Mouse (Mus musculus) lung, postnatal 36 days (tissue): ENCODE data around the gene Fabp2.

ENCODE experiments used
- DNase-seq: peaks from one replicate; pipeline ENCODE4 v3.0.0; 2022; ENCODE audit warnings: mixed read lengths

Fabp2 gene

DNA sequence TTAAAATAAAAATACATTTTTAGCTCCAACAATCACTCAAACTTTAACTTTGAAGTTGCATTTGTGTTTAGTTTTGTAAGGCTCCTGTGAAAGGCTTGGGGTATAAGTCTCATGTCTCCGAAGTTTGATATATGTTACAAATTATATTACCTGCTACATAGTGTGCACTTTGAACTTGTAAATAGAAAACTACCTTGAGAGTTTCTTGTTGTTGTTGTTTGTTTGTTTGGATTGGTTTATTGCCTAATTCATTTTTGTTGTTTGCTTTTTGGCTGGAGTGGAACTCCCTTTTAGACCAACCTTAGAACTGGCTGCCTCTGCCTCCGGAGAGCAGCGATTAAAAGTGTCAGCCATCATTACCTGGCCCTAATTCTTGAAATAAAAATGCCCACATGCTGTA lies at the start of gene Fabp2:
Fabp2 (plus strand) TSS at position 301 of the 400 bp plus-strand sequence.
- DNase-seq: no peak

DNA sequence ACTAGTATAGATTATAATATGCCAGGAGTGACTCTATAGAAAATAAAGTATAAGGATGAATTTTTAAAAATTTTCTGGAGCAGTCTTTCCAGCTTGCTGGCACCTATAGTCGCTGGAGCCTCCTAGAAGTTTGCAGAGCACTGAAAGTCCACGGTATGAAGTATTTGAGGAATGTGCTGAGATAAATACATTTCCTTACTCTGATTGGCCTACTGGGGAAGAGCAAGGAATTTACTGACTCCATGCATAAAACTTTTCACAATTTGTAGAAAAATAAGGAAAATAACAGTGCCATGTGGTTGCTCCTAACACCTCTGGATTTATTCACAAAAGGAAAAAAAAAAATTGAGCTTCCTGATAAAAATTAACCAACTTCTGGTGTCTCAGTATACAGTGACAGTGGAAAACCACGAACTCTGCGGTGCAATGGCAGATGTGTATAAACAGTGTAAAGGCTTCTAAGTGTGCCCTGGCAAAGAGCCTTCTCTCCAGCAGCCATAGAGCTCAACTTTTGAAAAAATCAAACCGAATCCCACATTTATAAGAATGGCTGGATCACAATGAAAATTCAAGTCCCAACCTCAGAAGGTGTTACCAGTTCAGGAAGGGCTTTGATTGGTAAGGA lies 46.4 kb upstream of the Fabp2 start:
- no peak for DNase-seq

DNA sequence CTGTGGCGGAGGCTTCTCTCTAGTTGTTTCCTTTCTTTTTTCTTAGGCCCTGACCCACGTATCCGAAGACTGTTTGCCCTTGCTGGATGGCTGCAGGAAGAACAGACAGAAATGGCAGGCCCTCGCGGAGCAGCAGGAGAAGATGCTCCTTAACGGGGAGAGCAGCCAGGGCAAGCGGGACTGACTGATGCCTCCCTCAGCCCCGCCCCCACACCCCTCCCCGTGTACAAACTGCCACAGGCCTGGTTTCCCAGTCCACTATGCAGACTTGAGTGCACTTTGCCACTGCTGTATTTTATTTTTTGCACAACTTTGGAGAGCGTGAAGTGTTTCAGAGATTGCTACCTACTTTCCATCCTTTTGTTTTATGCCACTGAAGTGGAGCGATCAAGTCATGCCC lies 39.7 kb upstream of the Fabp2 start:
- no peak for DNase-seq

DNA sequence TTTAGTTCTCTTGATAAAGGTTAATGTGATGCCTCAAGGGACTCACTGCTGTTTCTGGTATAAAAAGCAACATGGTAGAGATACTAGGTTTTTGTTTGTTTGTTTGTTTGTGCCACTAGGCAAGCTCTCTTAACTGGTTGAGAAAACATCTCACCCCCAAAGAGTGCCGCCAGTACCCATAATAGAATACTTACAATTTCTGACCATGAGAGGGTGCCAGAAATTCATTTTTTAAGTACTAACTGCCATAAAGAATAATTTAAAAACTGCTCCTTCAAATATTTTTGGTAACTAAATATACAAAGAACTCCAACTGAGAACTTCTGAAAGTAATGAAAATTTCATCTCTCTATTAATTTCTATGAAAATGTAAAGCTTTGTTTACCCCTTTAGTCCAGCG lies 35.0 kb upstream of the Fabp2 start:
- no peak for DNase-seq

DNA sequence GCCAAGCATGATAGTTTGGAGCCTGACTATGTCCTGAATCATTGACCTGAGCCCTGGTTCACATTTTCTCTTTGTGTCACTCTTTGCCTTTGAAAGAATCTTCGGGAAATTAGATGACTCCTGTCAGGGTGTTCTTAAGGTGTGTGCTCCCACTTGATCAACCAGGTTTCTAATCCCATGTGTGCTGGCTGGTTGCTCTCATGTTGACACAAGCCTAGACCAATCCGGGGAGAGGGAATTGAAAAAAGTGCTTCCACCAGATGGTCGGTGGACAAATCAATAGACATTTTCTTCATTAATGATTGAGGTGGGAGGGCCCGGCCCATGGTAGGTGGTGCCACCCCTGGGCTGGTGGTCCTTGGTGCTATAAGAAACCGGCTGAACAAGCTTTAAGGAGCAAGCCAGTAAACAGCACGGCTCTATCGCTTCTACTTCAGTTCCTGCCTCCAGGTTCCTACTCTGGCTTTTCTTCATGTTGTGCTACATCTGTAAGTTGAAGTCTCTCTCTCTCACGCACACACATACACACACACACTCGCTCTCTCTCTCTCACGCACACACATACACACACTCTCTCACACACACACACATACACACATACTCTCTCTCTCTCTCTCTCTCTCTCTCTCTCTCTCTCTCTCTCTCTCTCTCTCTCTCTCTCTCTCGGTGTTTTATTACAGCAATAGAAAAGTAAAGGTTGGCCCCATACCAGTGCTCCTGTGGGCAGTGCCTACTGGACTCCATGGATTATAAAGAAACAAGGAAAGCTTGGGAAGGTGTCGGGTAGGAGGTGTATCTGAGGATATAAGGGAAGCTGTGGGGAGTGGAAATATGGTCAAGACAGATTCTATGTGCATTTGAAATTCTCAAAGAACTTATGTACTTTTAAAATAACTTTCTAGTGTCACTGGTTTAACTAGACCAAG lies 34.0 kb upstream of the Fabp2 start:
- DNase-seq: no peak

DNA sequence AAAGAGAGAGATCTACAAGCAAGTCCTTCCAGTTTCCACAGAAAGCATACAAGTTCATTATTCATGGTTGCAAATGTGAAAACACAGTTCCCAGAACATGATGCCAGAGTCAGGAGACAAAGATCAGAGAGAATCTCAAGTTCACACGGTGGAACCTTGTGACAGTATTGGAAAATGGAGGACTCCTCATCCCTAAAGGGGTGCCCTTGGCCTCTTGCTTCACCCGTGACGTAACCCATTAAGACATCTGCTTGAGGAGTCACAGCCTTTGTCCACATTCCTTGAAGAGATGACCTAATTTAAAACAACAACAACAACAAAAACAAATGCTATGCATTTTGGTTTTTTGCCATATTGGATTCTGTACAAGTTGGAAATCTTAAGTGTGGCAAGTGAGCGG lies 29.8 kb upstream of the Fabp2 start:
- peak; percentile 9 for DNase-seq

DNA sequence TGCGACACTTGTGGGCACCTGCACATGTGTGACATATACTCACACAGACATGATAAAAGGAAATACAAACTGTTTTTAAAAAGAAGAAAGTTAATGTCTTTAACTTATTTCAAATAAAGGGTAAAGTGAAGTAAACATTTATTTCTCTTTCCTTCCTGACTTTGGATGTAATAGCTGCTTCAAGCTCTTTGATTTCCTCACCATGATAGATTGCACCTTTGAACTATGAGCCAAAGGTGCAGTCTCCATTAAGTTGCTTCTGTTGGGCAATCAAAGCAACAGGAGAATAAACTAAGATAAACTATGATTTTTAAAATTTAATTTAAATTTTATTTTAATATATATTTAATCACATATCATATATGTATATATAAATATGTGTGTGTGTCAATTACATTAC lies 26.6 kb upstream of the Fabp2 start:
- no peak for DNase-seq

DNA sequence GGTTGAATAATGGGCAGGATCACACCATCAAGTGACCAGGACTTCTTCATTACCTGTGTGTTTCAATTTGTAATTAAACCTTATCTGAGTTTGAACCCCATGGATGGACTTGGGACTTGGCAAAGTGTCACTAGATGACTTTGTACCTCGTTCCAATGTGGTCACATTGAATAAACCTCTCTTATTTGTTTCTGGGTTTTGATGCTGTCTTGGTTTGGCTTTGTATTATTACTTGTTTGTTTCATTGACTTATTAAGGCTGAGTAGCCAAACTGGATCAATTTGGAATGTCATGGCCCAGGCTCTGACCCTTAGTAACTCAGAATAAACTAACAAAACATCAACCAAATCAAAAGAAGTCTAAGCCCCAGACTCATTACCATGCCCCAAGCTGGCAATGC lies 23.3 kb upstream of the Fabp2 start:
- no peak for DNase-seq

DNA sequence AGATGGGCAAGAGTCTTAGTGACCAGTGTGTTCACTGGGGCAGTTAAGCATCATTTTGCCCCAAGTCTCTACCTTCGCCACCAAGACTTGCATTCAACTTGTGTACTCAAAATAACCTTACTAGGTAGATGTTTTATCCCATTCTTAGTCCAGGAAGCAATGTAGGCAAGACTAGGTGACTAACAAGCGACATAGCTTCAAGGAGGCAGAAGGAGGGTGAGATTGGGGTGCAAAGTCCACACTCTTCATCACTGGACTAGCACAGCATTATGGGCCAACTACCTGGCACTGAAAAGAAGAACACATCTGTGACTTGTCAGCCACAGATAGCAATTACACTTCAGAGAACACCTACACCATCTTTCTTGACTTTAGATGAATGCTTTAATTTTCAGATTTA lies 18.0 kb upstream of the Fabp2 start:
- no peak for DNase-seq

DNA sequence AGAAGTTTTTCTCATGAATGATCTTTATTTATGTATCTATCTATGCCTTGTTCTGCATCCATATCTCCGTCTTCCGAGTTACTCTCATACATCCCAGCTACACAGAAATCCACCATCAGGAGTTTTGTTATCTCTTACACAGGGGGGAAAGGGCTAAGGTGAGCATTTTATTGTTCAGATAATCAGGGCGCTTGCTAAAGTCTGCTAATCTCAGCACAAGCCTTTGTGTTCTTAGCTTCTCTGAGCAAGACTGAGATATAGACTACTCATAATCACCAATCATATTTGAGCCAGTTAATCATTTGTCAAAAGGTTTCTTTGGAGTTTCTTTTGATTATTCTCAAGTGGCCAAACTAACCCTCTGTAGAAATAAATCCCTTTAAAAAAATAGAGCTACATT lies 17.3 kb upstream of the Fabp2 start:
- DNase-seq: no peak

DNA sequence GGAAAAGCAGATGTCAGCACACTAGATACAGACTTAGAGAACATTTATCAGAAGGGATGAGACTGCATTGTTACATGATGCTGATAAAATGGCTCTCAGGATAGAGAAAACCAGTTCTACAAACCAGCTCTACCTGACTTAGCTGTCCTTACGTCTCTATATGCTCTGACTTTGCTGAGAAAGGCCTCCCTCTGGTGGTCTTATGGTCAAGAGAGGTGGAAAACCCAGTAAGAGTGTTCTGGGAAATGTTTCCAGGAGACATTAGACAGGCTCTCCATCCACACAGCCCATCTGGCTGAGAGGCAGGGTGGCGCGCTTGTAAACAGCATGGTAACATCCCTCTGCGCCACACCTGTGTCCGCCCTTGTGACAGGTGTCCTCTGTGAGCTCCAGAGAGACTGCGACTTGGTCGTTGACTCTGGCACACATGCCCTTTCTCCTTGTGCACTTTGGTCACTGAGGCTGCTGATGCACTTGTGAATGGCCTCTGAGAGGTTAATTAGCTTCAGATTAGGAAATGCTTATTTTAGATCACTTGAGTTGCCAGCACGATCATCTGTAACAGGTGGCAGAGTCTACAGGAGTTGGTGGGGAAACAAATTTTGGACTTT lies 16.1 kb upstream of the Fabp2 start:
- DNase-seq: no peak

DNA sequence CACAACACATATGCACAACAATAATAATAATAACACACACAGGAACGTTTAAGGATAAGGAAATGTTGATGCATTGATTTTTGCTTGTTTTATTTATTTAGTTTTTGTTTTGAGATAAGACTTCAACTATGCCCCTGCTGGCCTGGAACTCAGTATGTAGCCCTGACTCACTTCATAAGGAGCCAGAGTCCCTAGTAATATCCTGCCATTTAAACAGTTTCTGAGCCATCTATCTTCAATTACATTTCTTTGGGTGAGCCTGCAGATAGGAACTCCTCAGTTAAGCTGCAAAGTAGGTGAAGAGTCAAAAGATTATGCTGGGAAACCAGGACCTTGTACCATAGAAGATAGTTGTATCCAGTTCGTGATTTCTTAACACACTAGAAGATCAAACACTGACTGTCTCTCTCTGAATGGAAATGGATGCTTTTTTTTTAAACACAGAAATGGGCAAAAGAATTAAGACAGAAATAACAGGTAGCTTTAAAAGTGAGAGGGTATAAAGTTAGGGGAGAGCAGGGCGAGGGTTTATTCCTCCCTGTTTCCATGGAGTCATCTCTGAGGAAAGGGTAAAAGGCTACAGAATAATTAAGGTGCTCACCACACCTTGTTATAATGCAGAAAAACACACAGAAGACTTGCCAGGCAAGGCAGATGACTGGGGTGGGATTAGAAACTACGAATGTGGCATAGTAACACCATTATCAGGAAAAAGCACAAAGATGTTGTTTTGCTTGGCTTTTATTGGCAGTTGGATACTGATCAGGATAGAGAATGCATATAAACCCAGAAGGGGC lies 7.2 kb upstream of the Fabp2 start:
- no peak for DNase-seq

DNA sequence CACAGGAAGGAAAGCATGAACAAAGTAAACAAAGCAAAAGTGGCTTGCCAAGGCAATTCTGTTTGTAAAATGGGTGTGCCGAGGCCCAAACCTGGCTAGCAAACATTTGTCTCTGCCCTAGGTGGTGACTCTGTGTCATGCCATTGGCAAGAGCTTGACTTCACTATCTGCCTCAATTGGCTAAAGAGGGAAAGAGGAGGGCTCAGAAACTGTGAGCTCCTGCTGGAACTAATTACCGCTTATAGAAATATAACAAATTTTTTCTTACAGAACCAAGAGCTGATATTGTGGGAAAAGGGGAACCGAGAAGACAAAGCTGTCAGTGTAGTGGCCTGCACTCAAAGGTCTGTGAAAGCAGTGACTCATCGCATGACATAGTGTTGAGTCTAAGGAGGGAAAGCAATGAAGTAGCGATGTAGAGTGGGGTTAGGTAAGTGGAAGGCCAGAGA lies 6.5 kb upstream of the Fabp2 start:
- DNase-seq: peak; percentile 45

DNA sequence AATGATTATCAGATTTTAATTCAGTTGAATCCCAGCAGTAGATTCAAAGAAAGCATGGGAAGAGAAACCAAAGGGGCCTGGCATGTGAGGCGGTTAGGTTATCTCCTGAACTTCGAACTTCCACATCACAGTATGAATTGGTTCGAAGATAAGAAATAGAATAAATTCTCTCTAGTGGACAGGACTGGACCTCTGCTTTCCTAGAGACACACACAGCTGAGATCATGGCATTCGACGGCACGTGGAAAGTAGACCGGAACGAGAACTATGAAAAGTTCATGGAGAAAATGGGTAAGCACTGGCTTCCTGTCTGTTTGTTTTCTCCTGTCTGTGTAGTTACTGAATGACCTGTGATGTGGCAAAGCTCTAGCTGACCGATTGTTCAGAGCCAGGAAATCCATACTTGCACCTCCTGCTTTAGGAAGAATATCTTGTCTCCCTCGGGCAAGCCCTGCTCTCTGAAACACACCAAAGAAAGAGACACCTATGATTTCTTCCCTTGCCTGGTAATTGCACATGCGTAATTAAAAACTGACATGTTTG lies 388 bp downstream of the Fabp2 start:
- DNase-seq: no peak

DNA sequence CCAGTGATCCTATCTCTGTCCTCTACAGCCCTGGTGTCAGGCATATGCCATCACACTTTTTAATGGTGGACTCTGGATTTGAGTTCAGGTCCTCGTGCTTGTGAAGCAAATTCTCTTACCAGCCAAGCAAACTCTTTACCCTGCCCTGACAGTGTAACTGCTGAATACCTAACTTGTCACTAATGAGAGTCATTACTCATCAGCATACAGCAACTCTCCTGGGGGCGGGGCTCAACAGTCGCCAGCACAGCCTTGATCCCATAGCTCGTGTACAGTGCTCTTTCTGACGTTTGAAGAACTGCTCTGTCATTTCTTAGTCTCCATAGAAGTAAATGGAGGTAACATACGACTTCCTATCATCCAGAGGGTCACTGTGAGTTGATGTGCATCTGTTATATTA lies 3.4 kb downstream of the Fabp2 start:
- no peak for DNase-seq

DNA sequence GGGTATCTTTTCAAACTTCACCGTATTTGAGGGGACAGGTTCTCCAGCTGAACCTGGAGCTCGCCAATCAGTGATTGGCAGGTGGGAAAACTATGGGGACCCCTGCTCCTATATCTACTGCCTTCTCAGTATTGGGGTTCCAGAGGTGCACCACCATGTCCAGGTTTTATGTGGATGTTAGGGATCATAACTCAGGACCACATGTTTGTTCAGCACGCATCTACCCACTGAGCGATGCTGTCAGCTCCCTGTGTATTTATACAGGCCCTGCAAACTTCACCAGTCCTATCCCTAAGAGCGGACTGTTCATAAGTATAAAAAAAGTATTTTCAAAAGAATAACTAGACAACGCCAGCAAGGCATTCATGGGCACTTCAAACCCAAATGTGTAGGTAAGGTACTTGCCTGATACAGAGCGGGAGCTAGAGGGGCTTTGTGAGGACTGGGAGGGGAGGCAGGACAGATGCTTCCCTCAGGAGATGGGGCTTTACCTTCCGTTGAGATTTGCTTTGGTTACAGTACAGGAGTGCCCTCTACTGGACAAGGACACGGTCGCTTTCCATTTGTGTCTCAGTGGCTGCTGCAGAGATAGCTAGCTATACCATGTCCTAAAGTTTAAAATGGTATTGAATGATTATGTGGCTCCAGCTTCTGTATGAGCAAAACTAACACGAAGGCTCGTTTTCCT lies 9.0 kb downstream of the Fabp2 start:
- DNase-seq: peak; percentile 66

DNA sequence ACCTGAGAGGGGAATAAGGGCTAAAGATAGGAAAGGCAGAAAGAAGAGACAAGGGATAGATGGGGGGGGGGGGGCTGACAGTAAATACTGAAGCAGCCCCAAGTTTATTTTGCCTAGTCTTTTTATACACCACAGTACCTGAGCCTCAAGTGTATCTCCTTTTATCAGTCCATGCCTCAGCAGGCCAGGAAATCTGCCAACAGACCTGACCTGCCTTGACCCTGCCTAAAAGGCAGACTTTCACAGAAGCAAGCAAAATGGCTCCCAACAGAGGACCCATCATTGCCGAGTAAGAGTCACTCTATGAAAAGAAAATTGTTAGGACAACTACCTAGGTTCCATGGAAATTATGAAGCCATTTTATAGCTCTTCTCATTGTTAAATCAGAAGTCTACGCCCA lies 13.0 kb downstream of the Fabp2 start:
- no peak for DNase-seq

DNA sequence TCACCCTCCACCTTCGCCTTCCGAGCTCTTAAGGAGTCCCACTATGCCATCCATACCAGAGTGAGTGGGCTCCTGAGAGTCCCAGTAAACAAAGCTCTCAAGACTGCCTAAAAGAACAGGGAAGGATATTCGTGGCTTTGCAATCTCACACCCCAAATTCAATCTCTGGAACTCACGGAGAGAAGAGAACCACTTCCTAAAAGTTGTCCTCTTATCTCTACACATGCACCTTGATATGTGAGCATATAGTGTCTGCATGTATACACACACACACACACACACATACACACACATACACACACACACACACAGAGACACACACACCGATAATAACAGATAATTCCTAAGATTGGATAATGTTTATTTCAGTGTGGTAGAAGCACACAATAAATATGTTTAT lies 20.6 kb downstream of the Fabp2 start:
- DNase-seq: no peak

DNA sequence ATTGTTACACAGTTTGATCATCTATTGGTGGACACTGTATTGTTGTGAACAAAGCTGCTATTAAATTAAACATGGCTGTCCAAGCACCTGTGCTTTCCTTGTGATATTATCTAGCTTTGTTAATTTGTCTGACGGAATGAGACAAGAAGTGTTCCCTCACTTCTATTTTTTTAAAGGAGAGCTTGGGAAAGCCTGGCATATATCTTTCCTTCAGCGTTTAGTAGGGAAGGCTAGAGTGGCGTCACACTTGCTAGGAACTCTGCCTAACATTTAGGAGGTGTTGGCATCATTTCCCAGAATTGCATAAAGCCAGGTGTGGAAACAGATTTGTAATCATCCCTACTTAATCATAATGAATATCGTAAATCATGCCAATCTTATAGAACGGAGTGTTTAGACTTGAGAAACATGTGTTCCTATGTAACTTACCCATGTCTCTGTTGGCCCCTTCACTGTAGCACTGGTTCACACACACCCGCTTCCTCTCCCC lies 21.4 kb downstream of the Fabp2 start:
- no peak for DNase-seq

DNA sequence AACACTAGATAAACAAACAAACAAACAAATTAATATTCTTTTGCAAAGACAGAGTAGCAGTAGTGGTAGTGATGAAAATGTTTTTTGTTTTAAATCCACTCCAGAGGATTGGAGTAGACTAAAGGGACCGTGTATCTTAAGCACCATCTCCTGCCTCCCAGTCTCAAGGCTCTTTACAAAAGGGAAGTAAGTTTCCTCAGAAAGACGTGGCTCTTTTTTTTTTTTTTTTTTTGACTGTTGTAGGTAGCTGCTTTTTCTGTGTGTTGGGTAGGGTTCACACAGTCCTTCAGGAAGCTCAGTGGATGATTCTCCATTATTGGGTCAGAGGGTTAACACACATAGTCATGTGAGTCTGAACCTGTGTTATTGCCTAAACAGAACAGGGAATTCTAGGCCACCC lies 23.8 kb downstream of the Fabp2 start:
- no peak for DNase-seq

DNA sequence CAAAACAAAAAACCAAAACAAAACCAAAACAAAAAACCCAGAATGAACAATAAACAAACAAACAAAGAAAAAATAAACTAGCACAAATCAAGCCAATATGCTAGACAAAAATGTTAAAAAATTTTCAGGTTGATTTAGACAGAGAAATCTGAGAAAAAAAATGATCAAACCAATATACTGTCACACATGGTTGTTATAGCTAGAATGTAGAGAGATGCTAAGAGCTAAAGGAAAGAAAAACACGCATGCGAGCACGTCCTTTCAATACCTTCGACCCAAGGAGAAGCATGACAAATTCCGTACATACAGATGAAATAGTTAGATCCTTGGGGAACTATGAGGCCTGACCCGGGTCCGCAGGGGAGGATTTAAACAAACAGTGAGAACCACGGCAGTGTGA lies 24.4 kb downstream of the Fabp2 start, which contains the start of gene Gm10959:
Gm10959 (minus strand) TSS at position 101 of the 400 bp plus-strand sequence.
- DNase-seq: no peak
